Mouse (Mus musculus) E14TG2a.4 (cell line): ENCODE measurements at regions not wholly inside any gene's neighbourhood (a gene's known extent, or its start where the extent isn't known, plus 50 kb on each side); places are given as distances from the start of the nearest gene placed in this dataset.

ENCODE experiments used
- H3K27me3 ChIP-seq: 2 replicates; pipeline ENCODE4 v1.6.1; 2014; ENCODE audit warnings: low read length, control low read depth; ENCODE audit not compliant: insufficient read depth
- H3K36me3 ChIP-seq: 2 replicates; pipeline ENCODE4 v1.6.1; 2014; ENCODE audit warnings: low read length, control low read depth; ENCODE audit not compliant: insufficient read depth
- H3K4me1 ChIP-seq: replicated peaks from 2 replicates; pipeline ENCODE4 v1.6.1; 2014; ENCODE audit warnings: low read depth, low read length, control low read depth
- H3K4me3 ChIP-seq: replicated peaks from 2 replicates; pipeline ENCODE4 v1.5.1; 2014; ENCODE audit warnings: mild to moderate bottlenecking, low read length
- H3K9me3 ChIP-seq: 2 replicates; pipeline ENCODE4 v1.6.1; 2014; ENCODE audit warnings: low read length, control low read depth
- CTCF ChIP-seq: conservative IDR thresholded peaks from 2 replicates; pipeline ENCODE4 v1.5.1; 2014; ENCODE audit warnings: low read length
- NANOG ChIP-seq: IDR thresholded peaks from 2 replicates; pipeline ENCODE4 v1.6.1; 2014; ENCODE audit warnings: borderline replicate concordance, low read length, mixed read lengths
- POU5F1 ChIP-seq: IDR thresholded peaks from 2 replicates; pipeline ENCODE4 v1.6.1; 2014; ENCODE audit warnings: low read length, borderline replicate concordance

GRCm38 (mm10) chr1:42777416-42777815 is 73.6 kb upstream of the Mrps9 start:
- H3K27me3 ChIP-seq: peaks cover 14% of the 10 kb centered on the region; the same call in 1 of the 2 replicates
- no peaks in the 10 kb centered on the region for H3K36me3 ChIP-seq
- TF ChIP-seq POU5F1: no peak

GRCm38 (mm10) chr1:42779761-42780160 is 71.3 kb upstream of the Mrps9 start:
- no peak overlapping the region for H3K4me3 ChIP-seq
- peaks cover 14% of the 10 kb centered on the region; the same call in 1 of the 2 replicates for H3K27me3 ChIP-seq
- peak; percentile 21; the same call in 1 of the 2 replicates for TF ChIP-seq CTCF
- TF ChIP-seq NANOG: no peak
- H3K36me3 ChIP-seq: no peaks in the 10 kb centered on the region
- H3K9me3 ChIP-seq: no peaks in the 10 kb centered on the region
- H3K4me1 ChIP-seq: no peaks in the 10 kb centered on the region

More at GRCm38 (mm10) chr1:42777416-42777815, 73.6 kb upstream of the Mrps9 start:
- Histone ChIP-seq H3K4me1 (no peaks in the 10 kb centered on the region), H3K4me3 (no peak overlapping the region), H3K9me3 (no peaks in the 10 kb centered on the region)

GRCm38 (mm10) chr1:42780266-42780665 is 70.8 kb upstream of the Mrps9 start:
- H3K36me3 ChIP-seq: no peaks in the 10 kb centered on the region
- TF ChIP-seq NANOG (no peak), POU5F1 (no peak), CTCF (no peak)
- H3K27me3 ChIP-seq: peaks cover 14% of the 10 kb centered on the region; the same call in 1 of the 2 replicates
- no peaks in the 10 kb centered on the region for H3K9me3 ChIP-seq
- no peak overlapping the region for H3K4me3 ChIP-seq
- H3K4me1 ChIP-seq: no peaks in the 10 kb centered on the region

- no peak overlapping the region for H3K4me3 ChIP-seq
- no peaks in the 10 kb centered on the region for H3K36me3 ChIP-seq
- no peaks in the 10 kb centered on the region for H3K9me3 ChIP-seq
- H3K27me3 ChIP-seq: peaks cover 14% of the 10 kb centered on the region; the same call in 1 of the 2 replicates
- no peaks in the 10 kb centered on the region for H3K4me1 ChIP-seq
- TF ChIP-seq CTCF: no peak
- no peak for TF ChIP-seq POU5F1
- no peak for TF ChIP-seq NANOG
These were observed 69.5 kb upstream of the Mrps9 start for GRCm38 (mm10) chr1:42781533-42781932.

GRCm38 (mm10) chr1:42783072-42783672 is 67.9 kb upstream of the Mrps9 start:
- no peaks in the 10 kb centered on the region for H3K36me3 ChIP-seq
- no peaks in the 10 kb centered on the region for H3K9me3 ChIP-seq
- no peaks in the 10 kb centered on the region for H3K4me1 ChIP-seq
- H3K4me3 ChIP-seq: no peak overlapping the region
- TF ChIP-seq NANOG (no peak), POU5F1 (no peak), CTCF (no peak)
- H3K27me3 ChIP-seq: peaks cover 14% of the 10 kb centered on the region; the same call in 1 of the 2 replicates

- no peak overlapping the region for H3K4me3 ChIP-seq
- no peaks in the 10 kb centered on the region for H3K4me1 ChIP-seq
- H3K9me3 ChIP-seq: peaks cover 11% of the 10 kb centered on the region
- no peak for TF ChIP-seq POU5F1
- no peak for TF ChIP-seq CTCF
- no peak for TF ChIP-seq NANOG
- no peaks in the 10 kb centered on the region for H3K36me3 ChIP-seq
- peaks cover 2% of the 10 kb centered on the region; the same call in 1 of the 2 replicates for H3K27me3 ChIP-seq
These were observed 63.8 kb upstream of the Mrps9 start for GRCm38 (mm10) chr1:42787240-42787639.

GRCm38 (mm10) chr1:42788413-42788812 is 62.6 kb upstream of the Mrps9 start:
- TF ChIP-seq POU5F1: no peak
- TF ChIP-seq CTCF: no peak
- no peak for TF ChIP-seq NANOG
- no peaks in the 10 kb centered on the region for H3K36me3 ChIP-seq
- peaks cover 12% of the 10 kb centered on the region for H3K9me3 ChIP-seq
- no peaks in the 10 kb centered on the region; the same call in 1 of the 2 replicates for H3K27me3 ChIP-seq
- no peaks in the 10 kb centered on the region for H3K4me1 ChIP-seq
- H3K4me3 ChIP-seq: no peak overlapping the region
